ENCODE assay signal across 8 mouse cellular contexts in the genomic region with DNA sequence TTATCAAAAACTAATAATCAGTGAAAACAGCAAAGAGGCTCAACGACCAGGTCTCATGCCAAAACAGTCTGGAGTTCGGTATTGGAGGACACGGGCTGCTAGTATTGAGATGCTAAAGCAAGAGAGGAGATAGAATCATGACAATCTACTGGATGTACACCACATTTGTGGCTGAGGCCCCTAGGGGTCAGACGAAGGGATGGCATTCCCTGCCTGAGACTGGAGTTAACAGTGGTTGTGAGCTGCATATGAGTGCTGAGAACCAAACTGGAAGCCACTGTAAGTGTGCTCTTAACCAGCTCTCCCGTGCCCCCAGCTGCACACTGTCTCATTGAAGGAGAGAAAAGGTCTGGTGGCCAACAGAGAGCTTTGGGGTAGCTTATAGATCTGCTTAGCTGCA. TPM values are rescaled to one million over a fixed set of nuclear protein-coding genes. Genes with fewer than 3 reads are reported as not detected.
A peak's percentile ranks its signal among the peaks of the same experiment; 100 is the strongest.
DNase-seq lines count a peak whose midpoint lies in the region; ATAC-seq lines count a peak whose summit lies in the region.

No protein-coding gene starts in this region.

- no peaks in the 10 kb centered on the region for H3K9me3 ChIP-seq in intestine, embryonic 16.5 days (ENCODE audit: control insufficient read depth, low read length)

- no peaks in the 10 kb centered on the region for H3K36me3 ChIP-seq in intestine, embryonic 16.5 days (ENCODE audit: control insufficient read depth, insufficient read depth, low read length)

- 68% methylated on average over 5 of the region's 5 CpGs for WGBS in intestine, embryonic 16.5 days

- H3K27me3 ChIP-seq in intestine, embryonic 16.5 days (replicated peaks; ENCODE audit: control insufficient read depth, insufficient read depth, low read length): no peaks in the 10 kb centered on the region

- no peak overlapping the region for H3K27ac ChIP-seq in intestine, embryonic 16.5 days (ENCODE audit: low read length)

- peak overlapping the region; percentile 91 for H3K4me3 ChIP-seq in intestine, embryonic 16.5 days (ENCODE audit: low read length)

- ATAC-seq in intestine, embryonic 16.5 days: no peak

- H3K4me1 ChIP-seq in intestine, embryonic 16.5 days (ENCODE audit: control insufficient read depth, insufficient read depth, low read length): peaks cover 11% of the 10 kb centered on the region

- peak overlapping the region; percentile 68 for H3K4me2 ChIP-seq in intestine, embryonic 16.5 days (ENCODE audit: low read depth, low read length)

- peak overlapping the region; percentile 68 for H3K9ac ChIP-seq in intestine, embryonic 16.5 days (ENCODE audit: low read depth, low read length)

- DNase-seq in cerebellum, adult 9-10 months: peak; percentile 54
- DNase-seq in cerebellum, postnatal 4 days (ENCODE audit: low spot score in 2 of 2): no peak
- peak; percentile 29 for DNase-seq in 3T3-L1 (ENCODE audit: low read depth, low spot score)
- DNase-seq in embryo, embryonic 10.5 days (ENCODE audit: low spot score): peak; percentile 55
- DNase-seq in neural tube, embryonic 10.5 days (ENCODE audit: extremely low spot score, low spot score): peak; percentile 20
- DNase-seq in spleen, adult 18-20 months: no peak
- no peak for DNase-seq in right cerebral cortex, postnatal 14 days

RNA-seq across cellular contexts. Expression of gene Tial1, which starts 0.9 kb away (rescaled TPM):
- 15.9 and 19.0 TPM in 2 replicates for polyA plus RNA-seq in intestine, embryonic 16.5 days (2015; fragmentation: Nextera tagmentation; extraction: Ambion mirVana)

RNA-seq across cellular contexts. Expression of gene Rgs10, which starts 43.8 kb away (rescaled TPM):
- polyA plus RNA-seq in intestine, embryonic 16.5 days (2015; fragmentation: Nextera tagmentation; extraction: Ambion mirVana): 28.1 and 30.3 TPM in 2 replicates

Comparison
In these comparisons a context has a peak if more than half of its experiments do, and no peak if none do; other contexts are left out.
1. DNase-seq: peak in cerebellum, adult 9-10 months (single experiment), 3T3-L1 (single experiment), embryo, embryonic 10.5 days (single experiment) and neural tube, embryonic 10.5 days (single experiment); none in cerebellum, postnatal 4 days (0 of 2), spleen, adult 18-20 months (0 of 2) and right cerebral cortex, postnatal 14 days (single experiment).